11 mouse cellular contexts compared by ENCODE assay signal in genomic region chr9:37178911-37179310, GRCm38 (mm10). TPM values are rescaled to one million over a fixed set of nuclear protein-coding genes. Genes with fewer than 3 reads are reported as not detected.
DNase-seq lines count a peak whose midpoint lies in the region; ATAC-seq and TF ChIP-seq lines count a peak whose summit lies in the region.
"Had no signal": no experiment of that assay in that cellular context is flagged by ENCODE, and none has a peak within 500 bp of the region (broad histone marks: within the 10 kb centered on the region; RNA-seq: fewer than 3 reads in every experiment).

No protein-coding gene starts in this region.

- H3K27ac ChIP-seq in thymus, adult 2 months (ENCODE audit: control insufficient read depth, insufficient read depth, low read length) = peak overlapping the region; percentile 75
- peak overlapping the region; percentile 52 for H3K27ac ChIP-seq in forebrain, embryonic 16.5 days (ENCODE audit: low read length)
- H3K27ac ChIP-seq: limb, embryonic 12.5 days had no signal

- no peak overlapping the region for H3K9ac ChIP-seq in forebrain, embryonic 16.5 days (replicated peaks; ENCODE audit: low read depth, low read length)
- H3K9ac ChIP-seq: limb, embryonic 12.5 days had no signal

- peaks cover 26% of the 10 kb centered on the region for H3K4me1 ChIP-seq in thymus, adult 2 months (replicated peaks; ENCODE audit: control insufficient read depth, insufficient read depth, low read length)
- H3K4me1 ChIP-seq in forebrain, embryonic 16.5 days (replicated peaks; ENCODE audit: control insufficient read depth, insufficient read depth, low read length) = peaks cover 39% of the 10 kb centered on the region

- DNase-seq in thymus, adult 2 months = no peak
- DNase-seq in thymus, postnatal 0 days (ENCODE audit: low spot score) = no peak
- DNase-seq in left cerebral cortex, postnatal 4 days = peak; percentile 51
- peak; percentile 44 for DNase-seq in right cerebral cortex, postnatal 4 days
- no peak for DNase-seq in cerebellum, adult 8-10 months
- DNase-seq in lung, postnatal 25 days (ENCODE audit: low spot score) = no peak
- DNase-seq in B cell, adult 2 months = no peak
- DNase-seq: adrenal gland, adult 8-10 months; gastrocnemius, postnatal 36 days had no signal

- H3K36me3 ChIP-seq in thymus, adult 2 months (ENCODE audit: control insufficient read depth, insufficient read depth, low read length) = no peaks in the 10 kb centered on the region
- no peaks in the 10 kb centered on the region for H3K36me3 ChIP-seq in forebrain, embryonic 16.5 days (ENCODE audit: control insufficient read depth, insufficient read depth)
- H3K36me3 ChIP-seq: limb, embryonic 12.5 days had no signal

- no peak overlapping the region for H3K4me3 ChIP-seq in thymus, adult 2 months (ENCODE audit: control insufficient read depth, insufficient read depth, low read length)
- H3K4me3 ChIP-seq in forebrain, embryonic 16.5 days (replicated peaks; ENCODE audit: low read length) = no peak overlapping the region
- H3K4me3 ChIP-seq: limb, embryonic 12.5 days had no signal

- H3K9me3 ChIP-seq in forebrain, embryonic 16.5 days (ENCODE audit: control insufficient read depth, low read length) = no peaks in the 10 kb centered on the region
- H3K9me3 ChIP-seq: limb, embryonic 12.5 days had no signal

- no peaks in the 10 kb centered on the region for H3K27me3 ChIP-seq in thymus, adult 2 months (ENCODE audit: control insufficient read depth, insufficient read depth, low read length)
- H3K27me3 ChIP-seq in forebrain, embryonic 16.5 days (replicated peaks; ENCODE audit: control insufficient read depth, insufficient read depth, low read length) = no peaks in the 10 kb centered on the region

- no peak for TF ChIP-seq CTCF in thymus, adult 2 months (IDR thresholded peaks at IDR 0.05; ENCODE audit: borderline replicate concordance, control insufficient read depth, extremely low read depth, insufficient read depth, low read length, poor library complexity)

- ATAC-seq in forebrain, embryonic 16.5 days = peak; percentile 59

- WGBS in thymus, adult 2 months = 16% methylated on average over 4 of the region's 4 CpGs
- 3% methylated on average over 4 of the region's 4 CpGs for WGBS in forebrain, embryonic 16.5 days

- intact Hi-C loops in left cerebral cortex, postnatal 4 days (cut with DNase I) = loop anchor here (5.0 kb wide), 1 partner anchor 43 kb away; no protein-coding TSS in a partner anchor

- H3K4me2 ChIP-seq in forebrain, embryonic 16.5 days (ENCODE audit: low read length) = no peak overlapping the region
- H3K4me2 ChIP-seq: limb, embryonic 12.5 days had no signal

- TF ChIP-seq POLR2A in thymus, adult 2 months (IDR thresholded peaks at IDR 0.05; ENCODE audit: control insufficient read depth, extremely low read depth, insufficient read depth, low read length, poor library complexity) = no peak

RNA-seq across cellular contexts. Expression of gene Tmem218, which starts 29.1 kb away (rescaled TPM):
- 2.7 and 2.9 TPM in 2 replicates for polyA plus RNA-seq in thymus, adult 2 months (2012; rRNA removed)
- 9.5 and 13.2 TPM in 2 replicates for polyA plus RNA-seq in thymus, postnatal 0 days (2015; fragmentation: Nextera tagmentation; extraction: Ambion mirVana)
- polyA plus RNA-seq in forebrain, embryonic 16.5 days (2015; fragmentation: Nextera tagmentation; extraction: Ambion mirVana) = 9.7 and 11.0 TPM in 2 replicates
- 1 to 10 TPM; 6.1 to 6.5 TPM for total RNA-seq in left cerebral cortex, postnatal 4 days (2021)

RNA-seq across cellular contexts. Expression of gene Pknox2, which starts 31.7 kb away (rescaled TPM):
- polyA plus RNA-seq in thymus, adult 2 months (2012; rRNA removed) = 3.1 and 3.2 TPM in 2 replicates
- polyA plus RNA-seq in thymus, postnatal 0 days (2015; fragmentation: Nextera tagmentation; extraction: Ambion mirVana) = 0.91 and 1.3 TPM in 2 replicates
- polyA plus RNA-seq in forebrain, embryonic 16.5 days (2015; fragmentation: Nextera tagmentation; extraction: Ambion mirVana) = 24.5 and 26.9 TPM in 2 replicates
- 10 to 100 TPM; 51.8 to 54.2 TPM for total RNA-seq in left cerebral cortex, postnatal 4 days (2021)

Comparison
In these comparisons a context has a peak if more than half of its experiments do, and no peak if none do; other contexts are left out.
1. DNase-seq: peak in left cerebral cortex, postnatal 4 days (single experiment) and right cerebral cortex, postnatal 4 days (single experiment); none in thymus, adult 2 months (single experiment), thymus, postnatal 0 days (single experiment), cerebellum, adult 8-10 months (single experiment), lung, postnatal 25 days (single experiment) and B cell, adult 2 months (0 of 2).